Mouse (Mus musculus) liver, embryonic 14.5 days (tissue): ENCODE data around the gene Irx3.

ENCODE experiments used
- CTCF ChIP-seq: IDR thresholded peaks from 2 replicates; pipeline ENCODE4 v1.5.1; 2016; ENCODE audit warnings: antibody characterized with exemption, low read depth, control low read depth
- EP300 ChIP-seq: IDR thresholded peaks from 2 replicates; pipeline ENCODE4 v1.6.1; 2016; ENCODE audit warnings: antibody characterized with exemption, low read depth

DNA sequence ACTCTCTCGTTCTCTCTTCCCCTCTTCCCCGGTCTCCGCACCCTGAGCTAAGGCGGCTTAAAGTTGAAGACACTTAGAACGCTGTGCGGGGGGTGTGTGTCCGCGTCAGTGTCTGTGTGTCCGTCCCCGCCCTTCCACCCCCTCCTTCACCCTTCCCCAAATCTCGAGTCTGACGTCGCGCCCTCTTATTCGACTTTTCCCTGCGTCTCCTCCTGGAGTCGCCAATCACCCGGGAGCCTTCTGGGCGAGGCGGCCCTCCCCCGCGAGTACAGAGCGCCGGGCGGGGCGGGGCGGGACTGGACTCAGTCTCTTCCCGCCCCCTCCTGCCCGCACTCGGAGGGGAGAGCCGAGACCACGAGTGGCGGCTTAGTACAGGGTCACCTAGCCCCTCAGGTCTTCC, at the start of gene Irx3:
- TF ChIP-seq EP300 = no peak
- TF ChIP-seq CTCF = no peak
